Comparison of ENCODE assay signal across 16 mouse cellular contexts in genomic region chr3:153396375-153397068, GRCm38 (mm10).
DNase-seq lines count a peak whose midpoint lies in the region; ATAC-seq lines count a peak whose summit lies in the region.
"Had no signal": no experiment of that assay in that cellular context is flagged by ENCODE, and none has a peak within 500 bp of the region (broad histone marks: within the 10 kb centered on the region; RNA-seq: fewer than 3 reads in every experiment).

No protein-coding gene starts in this region.

- peaks cover 9% of the 10 kb centered on the region for H3K9me3 ChIP-seq in heart, embryonic 13.5 days
- H3K9me3 ChIP-seq: forebrain, embryonic 13.5 days; limb, embryonic 13.5 days; neural tube, embryonic 15.5 days had no signal

- peak overlapping the region; percentile 12; the same call in 1 of the 2 replicates for H3K4me2 ChIP-seq in heart, embryonic 13.5 days
- H3K4me2 ChIP-seq: forebrain, embryonic 13.5 days; limb, embryonic 13.5 days; liver, embryonic 15.5 days; neural tube, embryonic 15.5 days had no signal

- no peak overlapping the region for H3K27ac ChIP-seq in heart, embryonic 13.5 days (replicated peaks)
- H3K27ac ChIP-seq: forebrain, embryonic 13.5 days; limb, embryonic 13.5 days; liver, embryonic 15.5 days; neural tube, embryonic 15.5 days had no signal

- no peak for DNase-seq in heart, adult 9 months (ENCODE audit: low spot score in 2 of 2)
- DNase-seq in right cerebral cortex, adult 18-20 months: peak; percentile 28
- DNase-seq in right cerebral cortex, postnatal 14 days: no peak
- peak; percentile 28 to 37 for DNase-seq in frontal cortex, postnatal 36 days (ENCODE audit: low spot score in 2 of 2)
- DNase-seq in spleen, postnatal 10 days (ENCODE audit: low spot score in 2 of 2): no peak
- DNase-seq in kidney, adult 9 months: no peak
- DNase-seq: adrenal gland, postnatal 10 days; cerebellum, adult 9-10 months; gastrocnemius, postnatal 10 days; kidney, adult 8-10 months; retina, postnatal 1 day had no signal

- no peaks in the 10 kb centered on the region for H3K27me3 ChIP-seq in heart, embryonic 13.5 days (replicated peaks)
- H3K27me3 ChIP-seq: forebrain, embryonic 13.5 days; limb, embryonic 13.5 days; liver, embryonic 15.5 days; neural tube, embryonic 15.5 days had no signal

- H3K36me3 ChIP-seq in heart, embryonic 13.5 days: no peaks in the 10 kb centered on the region
- H3K36me3 ChIP-seq: limb, embryonic 13.5 days; liver, embryonic 15.5 days; neural tube, embryonic 15.5 days had no signal

- WGBS in heart, embryonic 13.5 days: 44% methylated on average over 12 of the region's 12 CpGs

- H3K4me1 ChIP-seq in heart, embryonic 13.5 days: peaks cover 13% of the 10 kb centered on the region
- H3K4me1 ChIP-seq: forebrain, embryonic 13.5 days; liver, embryonic 15.5 days had no signal

- 0 out of 2 replicates have a peak, but pooled peaks have one; percentile 25 for ATAC-seq in heart, embryonic 13.5 days (ENCODE audit: extremely low read depth, insufficient number of reproducible peaks, low FRiP score, low TSS enrichment)
- ATAC-seq: forebrain, embryonic 13.5 days had no signal

- H3K9ac ChIP-seq in heart, embryonic 13.5 days: no peak overlapping the region
- H3K9ac ChIP-seq: forebrain, embryonic 13.5 days; limb, embryonic 13.5 days; liver, embryonic 15.5 days; neural tube, embryonic 15.5 days had no signal

- H3K4me3 ChIP-seq in heart, embryonic 13.5 days: no peak overlapping the region
- H3K4me3 ChIP-seq: forebrain, embryonic 13.5 days; limb, embryonic 13.5 days; liver, embryonic 15.5 days; neural tube, embryonic 15.5 days had no signal

Comparison
In these comparisons a context has a peak if more than half of its experiments do, and no peak if none do; other contexts are left out.
1. DNase-seq: peak in right cerebral cortex, adult 18-20 months (single experiment) and frontal cortex, postnatal 36 days (2 of 2); none in heart, adult 9 months (0 of 2), right cerebral cortex, postnatal 14 days (single experiment), spleen, postnatal 10 days (0 of 2) and kidney, adult 9 months (single experiment).